Mouse (Mus musculus) forebrain, embryonic 14.5 days (tissue): ENCODE data around the gene Gstm5. TPM values are rescaled to one million over a fixed set of nuclear protein-coding genes. Genes with fewer than 3 reads are reported as not detected.

Source experiments
- polyA plus RNA-seq: library from polyadenylated mRNA; unstranded; fragments of >200 nt; fragmentation: Nextera tagmentation; extraction: Ambion mirVana; gene quantifications from 2 replicates; pipeline ENCODE4 v1.2.1, GENCODE M21; 2014

The Gstm5 gene
- polyA plus RNA-seq, 1 experiment from 2014 or later = 244 TPM

Other genes with a start within 250 kb of the Gstm5 start
- 104 and 105 TPM in 2 replicates for gene Ahcyl1, start 199.3 kb upstream of the Gstm5 start, polyA plus RNA-seq
- 6.5 and 7.0 TPM in 2 replicates for gene Csf1, start 135.4 kb upstream of the Gstm5 start, polyA plus RNA-seq
- gene Eps8l3, start 18.6 kb upstream of the Gstm5 start, polyA plus RNA-seq = not detected in 2 replicates
- 92.7 and 102 TPM in 2 replicates for gene Gstm7, start 36.0 kb downstream of the Gstm5 start, polyA plus RNA-seq
- 13.1 and 13.3 TPM in 2 replicates for gene Gstm6, start 47.9 kb downstream of the Gstm5 start, polyA plus RNA-seq
- not detected in 2 replicates for gene Gstm3, start 73.5 kb downstream of the Gstm5 start, polyA plus RNA-seq
- 5.5 and 6.0 TPM in 2 replicates for gene Gstm2, start 90.6 kb downstream of the Gstm5 start, polyA plus RNA-seq
- 50.5 and 65.0 TPM in 2 replicates for gene Gstm1, start 122.2 kb downstream of the Gstm5 start, polyA plus RNA-seq
- gene Gstm4, start 149.1 kb downstream of the Gstm5 start, polyA plus RNA-seq = 15.3 and 17.6 TPM in 2 replicates
- gene Ampd2, start 190.8 kb downstream of the Gstm5 start, polyA plus RNA-seq = 27.1 and 39.0 TPM in 2 replicates
- gene Gnat2, start 197.0 kb downstream of the Gstm5 start, polyA plus RNA-seq = 0.28 and 0.36 TPM in 2 replicates